Mouse (Mus musculus): ENCODE data around the gene Olfr1148. TPM values are rescaled to one million over a fixed set of nuclear protein-coding genes. Genes with fewer than 3 reads are reported as not detected.

Olfr1148 gene
- polyA plus RNA-seq (2012), result not detected in 2 replicates

DNA sequence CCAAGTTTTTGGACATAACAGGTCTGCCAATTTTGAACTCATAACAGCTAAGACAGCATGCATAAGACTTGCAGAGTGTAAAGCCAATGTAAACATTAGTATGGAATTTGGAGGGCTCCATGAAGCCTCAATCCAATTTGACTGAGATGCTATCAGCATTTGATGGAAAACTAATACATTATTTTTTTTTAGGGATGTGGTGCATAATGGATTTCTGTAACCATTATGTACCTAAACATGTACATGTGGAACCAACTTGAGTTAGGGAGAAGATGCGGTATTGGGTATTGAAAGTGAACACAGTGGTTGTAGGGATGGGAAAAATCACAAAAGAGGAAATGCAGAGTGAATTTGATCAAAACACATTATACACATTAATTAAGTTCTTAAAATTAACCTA is at the start of gene Olfr1148:
Gene Olfr1148 (plus strand): TSS at position 301 of the 400 bp plus-strand sequence.

DNA sequence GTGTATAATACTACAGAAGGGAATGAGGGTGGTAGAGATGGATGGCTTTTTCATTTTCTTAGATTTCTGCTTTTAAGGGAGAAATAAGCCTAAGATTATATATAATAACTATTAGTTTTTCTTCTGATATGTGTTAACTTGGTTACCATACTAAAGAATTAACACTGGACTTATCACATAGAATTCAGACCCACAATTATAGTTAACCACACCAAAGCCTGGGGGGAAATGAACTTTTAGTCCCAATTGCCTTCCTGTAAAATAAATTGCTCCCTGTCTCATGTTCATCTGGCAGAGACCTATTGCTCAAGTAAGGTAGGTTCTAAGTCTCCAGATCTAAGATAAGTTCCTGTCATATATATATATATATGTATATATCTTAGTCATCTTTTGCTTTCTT is 30.0 kb upstream of the Olfr1148 start, which contains the start of gene Olfr1143:
Gene Olfr1143 (plus strand): TSS at position 301 of the 400 bp plus-strand sequence.

DNA sequence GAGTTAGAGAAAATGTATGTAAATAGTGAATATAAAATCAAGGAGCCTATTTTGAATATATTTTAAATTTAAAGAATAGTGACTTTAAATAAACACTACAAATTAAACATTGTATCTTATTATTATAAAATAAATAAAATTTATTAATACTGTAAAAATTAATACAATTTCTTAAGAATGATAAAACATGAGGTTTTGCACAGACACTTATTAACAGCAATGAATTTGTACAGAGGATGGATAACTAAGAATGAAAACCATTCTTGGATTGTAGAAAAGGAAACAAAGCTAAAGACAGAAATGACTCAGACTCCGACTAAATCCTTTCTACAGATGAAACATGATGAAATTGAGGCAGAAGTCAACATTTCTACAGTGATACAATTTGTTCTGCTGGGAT is 20.8 kb upstream of the Olfr1148 start, which contains the start of gene Olfr1145:
Gene Olfr1145 (plus strand): TSS at position 301 of the 400 bp plus-strand sequence.

DNA sequence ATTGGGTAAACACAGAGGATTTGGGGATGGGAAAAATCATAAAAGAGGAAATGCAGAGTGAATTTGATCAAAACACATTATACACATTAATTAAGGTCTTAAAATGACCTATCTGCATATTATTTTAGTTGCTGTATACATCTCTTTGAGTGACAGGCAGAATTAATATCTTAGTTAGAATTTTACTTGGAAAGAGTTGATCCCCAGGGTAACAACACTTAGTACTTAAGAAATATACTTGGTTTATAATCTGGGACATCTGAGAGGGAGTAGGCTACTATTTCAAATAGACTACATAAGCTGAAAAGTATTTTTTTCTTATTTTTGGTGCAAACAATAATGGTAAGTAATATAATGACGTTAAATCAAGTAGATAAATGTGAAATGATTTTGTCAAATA is 13.4 kb downstream of the Olfr1148 start, which contains the start of gene Olfr1150-ps1:
Gene Olfr1150-ps1 (plus strand): TSS at position 301 of the 400 bp plus-strand sequence.

DNA sequence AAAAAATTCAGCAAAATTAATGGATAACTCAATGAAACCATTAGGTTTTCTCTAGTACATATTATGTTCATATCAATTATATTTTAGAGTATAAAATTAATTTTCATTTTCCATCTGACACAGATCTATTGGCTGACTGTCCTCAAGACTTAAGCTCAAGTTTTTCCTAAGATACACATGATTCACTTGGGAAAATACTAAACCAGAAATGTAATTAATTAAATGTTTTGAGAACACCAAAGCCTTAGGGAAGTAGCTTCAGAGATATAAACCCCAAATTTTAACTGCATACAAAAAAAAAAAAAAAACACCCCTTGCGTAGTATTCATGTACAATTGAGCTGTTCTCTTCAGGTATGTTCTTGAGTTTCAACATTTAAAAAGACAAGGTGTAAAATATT is 25.2 kb downstream of the Olfr1148 start, which contains the start of gene Olfr1151:
Gene Olfr1151 (plus strand): TSS at position 301 of the 400 bp plus-strand sequence.

DNA sequence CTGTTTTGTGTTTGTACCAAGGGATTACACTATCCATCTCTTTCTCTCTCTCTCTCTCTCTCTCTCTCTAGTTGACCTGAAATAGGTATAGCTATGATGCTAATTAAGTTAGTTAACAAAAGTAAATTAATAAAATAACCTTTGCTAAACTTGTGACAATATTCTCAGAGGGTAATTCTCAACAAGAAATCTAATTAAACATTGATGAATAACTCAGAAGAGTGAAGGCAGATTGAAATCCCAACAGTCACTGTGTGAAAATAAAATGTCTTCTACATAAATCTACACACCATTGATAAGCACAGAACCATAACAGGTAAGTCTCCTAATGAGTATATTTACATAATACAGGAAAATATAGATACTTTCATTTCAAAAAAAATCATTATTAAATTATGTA is 35.9 kb downstream of the Olfr1148 start, which contains the start of gene Olfr1152:
Gene Olfr1152 (plus strand): TSS at position 301 of the 400 bp plus-strand sequence.

Other genes with a start within 250 kb of the Olfr1148 start
- gene Olfr1130, start 224.3 kb upstream of the Olfr1148 start, polyA plus RNA-seq (2012), result not detected in 2 replicates
- not detected in 2 replicates for gene Olfr1131, start 203.4 kb upstream of the Olfr1148 start, polyA plus RNA-seq (2012)
- gene Olfr1132, start 193.0 kb upstream of the Olfr1148 start, polyA plus RNA-seq (2012), result not detected in 2 replicates
- not detected in 2 replicates for gene Olfr1133, start 183.2 kb upstream of the Olfr1148 start, polyA plus RNA-seq (2012)
- gene Olfr1134, start 172.1 kb upstream of the Olfr1148 start, polyA plus RNA-seq (2012), result not detected in 2 replicates
- not detected in 2 replicates for gene Olfr1135, start 156.9 kb upstream of the Olfr1148 start, polyA plus RNA-seq (2012)
- not detected in 2 replicates for gene Olfr1136, start 136.6 kb upstream of the Olfr1148 start, polyA plus RNA-seq (2012)
- gene Olfr1137, start 117.4 kb upstream of the Olfr1148 start, polyA plus RNA-seq (2012), result not detected in 2 replicates
- gene Olfr1138, start 90.6 kb upstream of the Olfr1148 start, polyA plus RNA-seq (2012), result not detected in 2 replicates
- gene Olfr1140, start 86.8 kb upstream of the Olfr1148 start, polyA plus RNA-seq (2012), result not detected in 2 replicates
- not detected in 2 replicates for gene Olfr1141, start 76.5 kb upstream of the Olfr1148 start, polyA plus RNA-seq (2012)
- not detected in 2 replicates for gene Olfr152, start 51.0 kb upstream of the Olfr1148 start, polyA plus RNA-seq (2012)
- not detected in 2 replicates for gene Olfr1143, start 29.9 kb upstream of the Olfr1148 start, polyA plus RNA-seq (2012)
- not detected in 2 replicates for gene Olfr1145, start 20.7 kb upstream of the Olfr1148 start, polyA plus RNA-seq (2012)
- not detected in 2 replicates for gene Olfr1150-ps1, start 13.5 kb downstream of the Olfr1148 start, polyA plus RNA-seq (2012)
- gene Olfr1151, start 25.3 kb downstream of the Olfr1148 start, polyA plus RNA-seq (2012), result not detected in 2 replicates
- gene Olfr1152, start 36.0 kb downstream of the Olfr1148 start, polyA plus RNA-seq (2012), result 0.01 TPM in 1 of 2 replicates, not detected in the other
- gene Olfr1153, start 64.4 kb downstream of the Olfr1148 start, polyA plus RNA-seq (2012), result not detected in 2 replicates
- not detected in 2 replicates for gene Olfr1154, start 74.6 kb downstream of the Olfr1148 start, polyA plus RNA-seq (2012)
- not detected in 2 replicates for gene Olfr1155, start 114.6 kb downstream of the Olfr1148 start, polyA plus RNA-seq (2012)
- not detected in 2 replicates for gene Olfr1156, start 122.6 kb downstream of the Olfr1148 start, polyA plus RNA-seq (2012)
- gene Olfr1157, start 137.8 kb downstream of the Olfr1148 start, polyA plus RNA-seq (2012), result not detected in 2 replicates
- not detected in 2 replicates for gene Olfr74, start 144.1 kb downstream of the Olfr1148 start, polyA plus RNA-seq (2012)
- not detected in 2 replicates for gene Olfr1158, start 159.6 kb downstream of the Olfr1148 start, polyA plus RNA-seq (2012)
- gene Olfr1160, start 177.7 kb downstream of the Olfr1148 start, polyA plus RNA-seq (2012), result not detected in 2 replicates
- gene Olfr1161, start 192.2 kb downstream of the Olfr1148 start, polyA plus RNA-seq (2012), result not detected in 2 replicates
- gene Olfr73, start 207.2 kb downstream of the Olfr1148 start, polyA plus RNA-seq (2012), result not detected in 2 replicates
- gene Olfr1162, start 220.6 kb downstream of the Olfr1148 start, polyA plus RNA-seq (2012), result not detected in 2 replicates
- not detected in 2 replicates for gene Olfr1163, start 241.3 kb downstream of the Olfr1148 start, polyA plus RNA-seq (2012)

Data from megakaryocyte-erythroid progenitor cell, adult 5 weeks (primary cell).